Mouse (Mus musculus): Measurements from ENCODE around the gene Arhgap9.
"Not testable (repeated sequence)": the region's sequence is repeated elsewhere in the genome, so short reads cannot be mapped to it uniquely, and the experiment has no call there.

Arhgap9 gene

DNA sequence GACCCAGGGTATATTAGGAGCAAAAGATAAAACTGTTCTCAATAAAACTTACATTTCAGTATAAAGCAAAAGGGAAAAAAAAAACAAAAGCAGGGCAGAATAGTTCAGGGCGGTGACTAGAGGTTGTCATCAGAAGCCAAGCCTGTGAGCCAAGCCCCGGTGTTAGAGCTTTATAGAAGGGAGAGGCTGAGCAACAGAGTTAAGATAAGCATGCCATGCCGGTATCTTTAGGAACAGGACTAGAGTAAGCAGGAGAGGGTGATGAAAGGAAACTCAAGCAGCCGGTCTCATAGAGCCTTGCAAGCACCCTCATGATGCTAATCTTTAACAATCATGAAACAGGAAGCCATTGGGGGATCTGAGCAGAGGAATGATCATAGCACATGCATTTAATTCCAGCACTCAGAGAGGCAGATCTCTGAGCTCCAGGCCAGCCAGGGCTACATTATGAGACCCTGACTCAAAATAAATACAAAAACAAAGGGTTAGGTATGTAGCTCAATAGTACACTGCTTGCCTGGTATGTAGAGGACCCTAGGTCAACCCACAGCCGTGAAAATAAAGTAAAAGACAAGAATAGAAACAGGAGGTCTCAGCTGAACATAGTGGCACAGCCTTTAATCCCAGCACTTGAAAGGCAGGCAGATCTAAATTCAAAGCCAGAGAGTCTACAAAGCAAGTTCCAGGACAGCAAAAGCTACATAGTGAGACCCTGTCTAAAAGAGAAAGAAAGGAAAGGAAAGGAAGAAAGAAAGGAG, 29.7 kb upstream of the Arhgap9 start:
- no peak for DNase-seq (ENCODE audit: low read depth, low spot score)

DNA sequence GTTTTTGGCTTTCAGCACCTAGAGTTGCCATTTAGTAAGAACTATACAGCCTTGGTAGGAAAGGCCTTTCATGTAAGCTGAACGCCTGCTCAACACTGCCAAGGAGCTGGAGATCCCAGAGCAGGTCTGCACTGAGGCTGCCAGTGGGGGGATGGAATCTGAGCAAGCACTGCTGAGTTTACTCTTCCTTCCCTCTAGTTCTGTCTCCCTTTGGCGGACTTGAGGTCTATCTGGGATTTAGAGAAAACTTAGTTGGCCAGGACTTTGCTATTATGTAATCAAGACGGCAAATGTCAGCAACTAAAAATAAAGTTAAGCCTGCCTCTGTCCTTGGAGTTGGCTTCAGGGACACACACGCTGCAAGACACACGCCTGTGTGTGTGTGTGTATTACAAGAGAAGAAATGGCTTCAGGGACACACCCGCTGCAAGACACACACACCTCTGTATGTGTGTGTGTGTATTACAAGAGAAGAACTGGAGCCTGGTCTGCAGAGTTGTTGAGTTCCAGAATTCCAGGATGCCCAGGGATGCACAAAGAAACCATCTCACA, 28.7 kb upstream of the Arhgap9 start:
- DNase-seq (ENCODE audit: low read depth, low spot score) = no peak

DNA sequence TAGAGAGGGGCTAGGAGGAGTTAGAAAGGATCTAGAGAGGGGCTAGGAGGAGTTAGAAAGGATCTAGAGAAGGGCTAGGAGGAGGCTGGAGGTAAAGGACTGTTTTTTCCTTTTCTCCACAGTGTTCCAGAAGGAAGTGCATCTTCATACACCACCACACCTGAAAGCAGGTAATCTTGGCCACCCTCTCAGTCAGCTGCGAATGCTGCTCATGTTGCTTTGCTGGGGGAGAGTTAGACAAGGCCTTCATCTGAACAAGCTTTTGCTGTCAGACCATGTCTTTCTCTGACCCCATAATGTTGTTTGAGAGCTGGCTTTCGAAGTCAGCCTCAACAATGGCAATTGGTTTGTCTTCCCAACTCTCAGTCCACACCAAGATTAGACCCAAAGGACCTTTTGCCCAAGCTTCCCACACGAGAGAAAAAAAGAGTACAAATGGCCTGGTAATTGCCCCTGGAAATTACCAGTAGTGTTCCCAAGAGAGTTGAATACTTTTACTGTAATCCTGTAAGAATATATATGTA, 28.1 kb upstream of the Arhgap9 start:
- no peak for DNase-seq (ENCODE audit: low read depth, low spot score)

DNA sequence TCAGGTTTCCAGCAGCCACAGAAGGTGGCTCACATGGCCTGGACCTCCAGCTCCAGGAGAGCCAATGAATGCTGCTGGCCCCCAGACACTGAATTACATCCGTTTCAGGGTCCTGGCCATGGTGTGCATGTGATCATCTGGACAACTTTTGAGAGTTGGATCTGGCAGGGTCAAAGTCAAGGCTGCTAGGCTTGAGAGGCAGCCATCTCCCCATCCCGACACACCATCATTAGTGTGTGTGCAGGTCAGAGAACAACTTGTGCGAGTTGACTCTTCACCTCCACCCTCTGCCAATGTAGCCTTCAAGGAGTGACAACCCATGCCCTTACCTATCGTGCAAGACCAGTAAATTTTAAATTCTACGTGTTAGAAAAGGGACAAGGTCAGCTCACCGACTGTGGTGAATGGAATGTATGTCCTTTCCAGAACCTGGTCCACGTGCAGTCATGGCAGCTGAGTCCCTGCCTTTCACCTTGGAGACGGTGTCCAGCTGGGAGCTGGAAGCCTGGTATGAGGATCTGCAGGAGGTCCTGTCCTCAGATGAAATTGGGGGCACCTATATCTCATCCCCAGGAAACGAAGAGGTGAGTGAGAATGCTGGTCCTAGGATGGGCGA, 26.8 kb upstream of the Arhgap9 start:
- no peak for DNase-seq (ENCODE audit: low read depth, low spot score)

DNA sequence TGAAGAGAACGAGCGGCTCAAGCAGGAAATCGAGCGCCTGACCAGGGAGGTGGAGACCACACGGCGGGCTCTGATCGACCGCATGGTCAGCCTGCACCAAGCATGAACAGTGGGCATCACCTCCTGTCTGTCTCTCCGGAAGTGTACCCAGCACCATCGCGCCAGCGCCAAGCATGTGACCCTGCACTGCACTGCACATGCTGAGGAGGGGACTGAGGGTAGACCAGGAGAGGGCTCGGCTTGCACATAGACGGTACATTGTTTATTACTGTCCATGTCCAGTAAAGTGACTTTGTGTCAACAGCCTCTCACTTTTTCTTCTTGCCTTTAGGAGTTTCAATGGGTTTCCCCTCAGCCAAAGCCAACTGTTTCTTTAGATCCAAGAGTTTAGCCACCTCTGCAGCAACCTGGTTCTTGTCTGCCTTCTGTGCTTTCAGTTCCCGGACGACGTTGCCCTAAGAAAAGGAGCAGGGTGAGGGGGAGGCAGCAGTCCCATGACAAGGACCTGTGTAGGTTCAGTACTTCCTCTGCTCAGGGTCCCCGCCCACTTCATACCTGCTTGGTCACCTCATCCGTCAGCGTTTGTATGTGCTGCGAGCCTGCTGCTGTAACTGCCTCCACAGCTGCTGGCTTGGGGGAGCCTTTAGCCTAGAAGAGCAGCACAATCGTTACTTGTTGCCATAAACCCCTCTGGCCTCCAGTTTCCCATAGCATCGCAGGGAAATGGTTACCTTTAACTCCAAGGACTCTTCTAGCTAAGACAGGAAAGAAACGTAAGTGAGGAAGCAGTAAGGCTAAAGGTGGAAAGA, 25.6 kb upstream of the Arhgap9 start:
- no peak for DNase-seq (ENCODE audit: low read depth, low spot score)

DNA sequence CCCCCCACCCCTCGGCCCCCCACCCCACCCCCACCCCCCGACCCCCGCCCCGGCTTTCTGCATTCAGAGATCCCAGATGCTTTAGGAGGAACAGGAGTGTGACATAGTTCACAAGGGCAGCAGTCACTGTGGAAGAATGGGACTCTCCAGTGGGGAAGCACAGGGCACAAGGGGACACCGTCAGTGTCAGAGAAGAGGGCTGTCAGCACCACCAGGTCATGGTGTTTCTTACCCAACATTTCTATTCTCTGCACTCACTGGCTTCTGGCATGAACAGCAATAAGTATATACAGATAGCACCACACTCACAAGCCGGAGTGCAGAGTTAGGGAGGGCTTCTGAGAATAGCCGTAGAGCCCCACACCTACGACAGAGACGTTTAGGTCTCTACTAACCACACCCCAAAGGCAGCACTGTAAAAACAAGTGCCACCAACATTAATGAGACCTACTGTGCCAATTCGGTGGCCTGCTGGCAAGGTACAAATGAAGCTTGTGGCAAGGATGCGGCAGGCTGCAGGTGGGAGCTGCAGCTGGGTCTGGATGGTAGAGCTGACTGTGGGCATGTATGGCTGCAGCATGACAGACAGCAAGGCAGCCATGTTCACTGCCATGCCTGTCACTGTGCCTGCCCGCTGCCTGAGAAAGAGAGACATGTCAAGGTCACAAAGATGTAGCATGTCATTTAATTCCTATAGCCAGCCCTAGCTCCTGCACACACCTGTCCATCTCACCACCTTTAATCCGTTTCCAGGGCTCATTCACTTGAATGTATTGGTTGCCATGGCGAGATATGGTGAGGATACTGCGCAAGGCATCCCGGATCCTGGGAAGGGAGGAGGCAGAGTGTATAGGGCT, 24.5 kb upstream of the Arhgap9 start:
- no peak for DNase-seq (ENCODE audit: low read depth, low spot score)

DNA sequence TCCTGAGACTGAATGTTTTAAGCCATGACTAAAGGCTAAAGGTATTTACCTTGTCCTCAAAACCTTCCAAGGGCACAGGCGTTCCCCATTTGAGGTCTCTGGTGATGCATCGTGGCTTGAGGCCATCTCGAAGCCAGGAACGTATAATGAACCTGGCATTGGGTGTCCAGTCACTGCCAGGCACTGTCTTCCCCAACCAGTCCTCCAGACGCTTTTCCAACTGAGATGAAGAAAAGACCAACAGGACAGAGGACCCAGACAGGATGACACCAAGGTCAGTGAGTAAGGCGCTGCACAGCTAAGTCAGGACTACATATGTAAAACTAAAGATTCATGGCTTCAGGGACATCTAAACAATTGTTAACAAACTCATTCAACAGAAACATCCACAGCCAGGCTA, 21.4 kb upstream of the Arhgap9 start:
- DNase-seq (ENCODE audit: low read depth, low spot score) = no peak

DNA sequence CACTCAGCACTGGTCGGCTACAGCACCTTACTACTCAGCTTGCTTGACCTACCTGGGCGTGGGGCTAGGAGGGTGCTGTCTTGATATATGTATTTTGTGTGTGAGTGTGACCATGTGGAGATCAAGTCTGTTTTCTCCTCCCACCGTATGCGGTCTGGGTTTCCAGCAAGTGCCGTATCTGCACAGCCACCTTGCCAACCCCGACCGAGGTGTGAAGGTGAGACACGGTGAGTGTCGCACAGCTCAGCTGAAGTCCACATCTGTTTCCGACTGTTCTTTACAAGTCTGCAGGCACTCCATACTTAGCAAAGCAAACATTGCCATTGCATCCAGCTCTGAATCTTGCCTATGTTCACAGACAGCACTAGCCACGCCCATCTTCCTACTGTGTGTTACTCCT, 18.6 kb upstream of the Arhgap9 start:
- no peak for DNase-seq (ENCODE audit: low read depth, low spot score)

DNA sequence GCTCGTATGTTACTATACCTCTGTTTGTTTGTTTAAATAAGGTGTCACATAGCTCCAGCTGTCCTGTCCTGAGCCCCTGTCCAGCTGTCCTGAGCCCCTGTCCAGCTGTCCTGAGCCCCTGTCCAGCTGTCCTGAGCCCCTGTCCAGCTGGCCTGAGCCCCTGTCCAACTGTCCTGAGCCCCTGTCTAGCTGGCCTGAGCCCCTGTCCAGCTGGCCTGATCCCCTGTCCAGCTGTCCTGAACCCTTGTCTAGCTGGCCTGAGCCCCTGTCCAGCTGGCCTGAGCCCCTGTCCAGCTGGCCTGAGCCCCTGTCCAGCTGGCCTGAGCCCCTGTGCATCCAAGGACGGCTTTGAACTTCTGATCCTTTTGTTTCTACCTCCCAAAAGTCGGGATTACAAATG, 12.6 kb upstream of the Arhgap9 start:
- not testable (repeated sequence) for DNase-seq (ENCODE audit: low read depth, low spot score)

DNA sequence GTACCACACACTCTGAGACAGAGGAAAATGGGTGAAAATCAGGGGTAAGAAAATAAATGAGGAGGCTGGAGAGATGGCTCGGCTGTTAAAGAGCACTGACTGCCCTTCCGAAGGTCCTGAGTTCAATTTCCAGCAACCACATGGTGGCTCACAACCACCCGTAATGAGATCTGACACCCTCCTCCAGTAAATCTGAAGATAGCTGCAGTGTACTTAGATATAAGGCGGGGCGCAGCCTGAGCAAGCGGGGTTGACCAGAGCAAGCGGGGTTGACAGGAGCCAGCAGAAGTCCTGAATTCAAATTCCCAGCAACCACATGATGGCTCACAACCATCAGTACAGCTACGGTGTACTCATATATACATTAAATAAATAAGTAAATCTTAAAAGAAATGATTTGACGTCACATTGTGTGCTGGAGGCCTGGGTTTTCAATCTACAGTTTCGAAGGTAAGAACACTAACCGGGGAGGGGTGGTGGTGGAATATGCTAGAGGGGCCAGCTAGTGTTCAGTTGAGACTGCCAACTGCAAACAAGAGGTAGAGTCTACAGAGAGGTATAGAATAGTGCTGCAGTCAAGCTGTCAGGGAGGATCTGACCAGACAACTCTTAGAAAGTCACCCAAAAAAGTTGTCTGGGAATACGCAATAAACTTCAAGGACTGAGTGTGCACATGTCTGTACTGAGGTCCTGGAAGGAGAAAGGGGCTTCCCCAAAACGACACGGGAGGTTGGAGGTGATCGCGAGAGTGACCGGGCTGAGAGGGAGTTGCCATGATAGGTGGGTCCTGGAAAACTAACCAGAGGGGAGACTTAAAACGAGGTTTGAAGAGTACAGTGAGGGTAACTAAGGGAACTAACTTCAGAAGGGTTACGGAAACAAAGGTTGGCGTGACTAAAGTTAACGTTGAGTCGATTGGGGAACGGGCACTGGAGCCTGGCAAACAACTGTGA, 11.0 kb upstream of the Arhgap9 start:
- DNase-seq (ENCODE audit: low read depth, low spot score) = no peak

DNA sequence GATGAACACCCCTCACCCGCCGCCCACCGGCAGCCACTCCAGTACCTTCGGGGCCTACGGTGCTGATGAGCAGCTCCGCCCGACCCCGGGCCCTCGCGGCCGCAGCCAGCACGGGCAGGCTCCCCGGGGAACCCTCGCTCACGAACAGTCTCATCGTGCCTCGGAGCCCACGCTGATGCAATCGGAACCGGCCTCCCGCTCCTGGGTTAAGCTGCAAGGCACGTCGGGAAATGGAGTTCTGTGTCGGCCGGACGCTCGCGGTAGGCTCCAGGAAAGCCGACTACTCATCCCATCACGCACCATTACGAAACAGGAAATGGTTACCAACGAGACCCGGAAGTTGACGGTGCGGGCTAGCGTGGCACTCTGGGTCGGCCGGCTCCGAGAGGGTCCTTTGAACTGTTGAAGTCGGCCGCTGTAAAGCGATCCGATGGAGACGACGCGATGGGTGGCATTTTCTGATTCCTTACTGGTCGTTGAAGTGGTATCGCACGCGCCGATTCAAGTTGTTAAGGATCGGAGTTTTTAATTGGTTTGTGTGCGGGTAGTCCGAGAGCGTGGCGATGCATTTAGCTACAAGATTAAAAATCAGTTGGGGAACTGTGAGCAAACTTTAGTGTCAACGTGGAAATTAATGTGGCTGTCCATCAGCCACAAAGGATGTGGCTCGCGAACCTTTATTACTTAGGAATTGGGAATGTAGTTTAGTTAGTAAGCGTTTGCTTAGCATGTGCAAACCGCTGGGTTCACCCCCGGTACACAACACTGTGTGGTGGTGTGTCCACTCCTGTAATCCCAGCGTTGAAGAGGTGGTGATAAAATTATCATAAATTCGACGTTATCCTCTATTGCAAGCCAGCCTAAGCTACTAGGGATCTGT, 10.0 kb upstream of the Arhgap9 start, which contains the start of gene Mars:
Gene Mars, minus strand, starts transcription at position 311 of the 880 bp plus-strand sequence.
- DNase-seq (ENCODE audit: low read depth, low spot score) = peak; percentile 92

DNA sequence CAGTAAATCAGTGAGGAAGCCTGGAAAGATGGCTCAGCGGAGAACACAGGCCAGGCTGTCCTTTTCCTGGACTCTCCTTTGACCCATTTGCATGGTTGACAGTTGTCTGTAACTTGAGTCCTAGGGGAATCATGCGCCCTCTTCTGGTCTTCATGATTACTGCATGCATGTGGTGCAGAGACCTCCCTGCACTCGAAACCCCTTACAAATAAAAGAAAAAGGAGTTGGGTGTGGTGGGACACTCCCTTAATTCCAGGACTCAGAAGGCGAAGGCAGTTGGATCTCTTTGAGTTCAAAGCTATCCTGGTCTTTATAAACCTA, 9.4 kb upstream of the Arhgap9 start:
- peak; percentile 40 for DNase-seq (ENCODE audit: low read depth, low spot score)

DNA sequence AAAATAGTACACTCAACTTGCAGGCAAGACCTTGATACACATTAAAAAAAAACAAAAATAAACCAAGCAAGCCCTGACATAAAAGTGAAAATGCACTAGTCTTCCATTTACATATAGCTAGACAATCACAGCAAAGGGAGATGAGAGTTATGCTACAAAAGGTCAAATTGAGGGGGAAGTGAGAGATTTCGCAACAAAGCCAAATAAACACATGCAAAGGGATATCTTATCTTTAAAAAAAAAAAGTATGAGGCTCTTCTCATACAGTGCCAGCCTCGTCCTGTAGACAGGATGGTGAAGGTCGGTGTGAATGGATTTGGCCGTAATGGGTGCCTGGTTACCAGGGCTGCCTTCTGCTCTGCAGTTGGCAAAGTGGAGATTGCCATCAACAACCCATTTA, 8.9 kb upstream of the Arhgap9 start:
- DNase-seq (ENCODE audit: low read depth, low spot score) = no peak

DNA sequence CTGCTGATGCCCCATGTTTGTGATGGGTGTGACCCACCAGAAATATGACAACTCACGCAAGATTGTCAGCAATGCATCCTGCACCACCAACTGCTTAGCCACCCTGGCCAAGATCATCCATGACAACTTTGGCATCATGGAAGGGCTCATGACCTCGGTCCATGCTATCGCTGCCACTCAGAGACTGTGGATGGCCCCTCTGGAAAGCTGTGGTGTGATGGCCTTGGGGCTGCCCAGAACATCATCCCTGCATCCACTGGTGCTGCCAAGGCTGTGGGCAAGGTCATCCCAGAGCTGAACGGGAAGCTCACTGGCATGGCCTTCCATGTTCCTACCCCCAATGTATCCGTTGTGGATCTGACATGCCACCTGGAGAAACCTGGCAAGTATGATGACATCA, 8.2 kb upstream of the Arhgap9 start:
- DNase-seq (ENCODE audit: low read depth, low spot score) = not testable (repeated sequence)

DNA sequence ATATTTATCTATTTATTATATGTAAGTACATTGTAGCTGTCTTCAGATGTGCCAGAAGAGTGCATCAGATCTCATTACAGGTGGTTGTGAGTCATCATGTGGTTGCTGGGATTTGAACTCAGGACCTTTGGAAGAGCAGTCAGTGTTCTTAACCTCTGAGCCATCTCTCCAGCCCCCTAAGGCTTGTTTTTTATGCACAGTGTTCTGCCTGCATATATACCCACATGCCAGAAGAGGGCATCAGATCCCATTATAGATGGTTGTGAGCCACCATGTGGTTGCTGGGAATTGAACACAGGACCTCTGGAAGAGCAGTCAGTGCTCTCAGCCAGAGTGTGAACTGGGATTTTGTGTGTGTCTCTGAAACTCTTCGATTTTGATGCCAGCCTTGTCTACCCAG, 6.8 kb upstream of the Arhgap9 start:
- not testable (repeated sequence) for DNase-seq (ENCODE audit: low read depth, low spot score)

DNA sequence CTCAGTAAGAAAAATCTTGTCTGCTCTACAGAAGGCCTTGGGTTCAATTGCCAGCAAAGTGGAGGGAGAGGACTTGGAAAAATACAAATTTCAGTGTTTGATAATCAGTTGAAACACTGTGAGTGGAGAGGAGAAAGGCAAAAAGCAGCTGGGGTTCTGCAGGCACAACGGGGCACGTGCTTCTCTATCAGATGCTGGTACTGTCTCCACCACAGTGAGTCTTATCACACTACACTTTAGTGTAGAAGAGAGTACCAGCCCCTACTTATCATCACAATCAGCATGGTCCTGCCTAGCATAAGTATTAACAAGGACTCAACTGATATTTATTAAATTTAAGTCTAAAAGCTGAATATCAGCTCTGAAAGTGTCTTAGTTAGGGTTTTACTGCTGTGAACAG, 4.5 kb upstream of the Arhgap9 start:
- DNase-seq (ENCODE audit: low read depth, low spot score) = no peak

DNA sequence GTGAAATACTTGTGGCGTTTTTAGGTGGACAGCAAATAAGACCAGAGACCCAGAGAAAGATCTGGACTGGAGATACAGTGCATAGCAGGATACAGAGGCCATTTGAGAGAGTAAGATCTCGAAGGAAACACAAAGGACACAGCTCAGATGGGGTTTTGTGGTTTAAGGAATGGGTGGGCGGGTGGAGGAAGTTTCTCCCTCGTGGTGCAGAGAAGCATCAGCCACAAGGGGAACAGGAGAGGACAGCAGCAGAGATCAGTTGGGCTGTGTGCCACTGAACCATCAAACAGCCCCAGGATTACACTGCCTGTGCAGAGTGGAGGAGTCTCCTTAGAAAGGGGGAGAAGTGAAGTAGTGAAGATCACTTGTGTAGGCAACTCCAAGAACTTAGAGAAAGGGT, 3.8 kb upstream of the Arhgap9 start:
- no peak for DNase-seq (ENCODE audit: low read depth, low spot score)

DNA sequence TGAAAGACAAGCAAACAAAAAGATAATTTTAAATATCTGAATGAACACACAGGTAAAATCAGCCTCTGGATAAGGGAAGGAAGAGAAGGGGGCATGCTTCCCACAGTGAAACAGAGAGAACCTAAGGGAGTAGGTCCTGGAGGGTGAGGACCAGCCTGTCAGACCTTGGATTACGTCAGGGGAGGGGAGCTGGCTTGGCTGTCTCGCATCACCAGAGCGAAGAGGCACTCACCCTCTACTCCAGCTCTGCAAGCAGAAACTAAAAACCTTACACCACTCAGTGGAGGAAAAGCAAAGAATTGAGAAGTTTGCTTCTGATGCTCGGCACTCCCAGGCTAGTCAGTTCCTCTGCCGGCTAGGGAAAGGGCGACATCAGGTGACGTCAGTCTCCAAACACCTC, 1.8 kb upstream of the Arhgap9 start:
- DNase-seq (ENCODE audit: low read depth, low spot score) = no peak

DNA sequence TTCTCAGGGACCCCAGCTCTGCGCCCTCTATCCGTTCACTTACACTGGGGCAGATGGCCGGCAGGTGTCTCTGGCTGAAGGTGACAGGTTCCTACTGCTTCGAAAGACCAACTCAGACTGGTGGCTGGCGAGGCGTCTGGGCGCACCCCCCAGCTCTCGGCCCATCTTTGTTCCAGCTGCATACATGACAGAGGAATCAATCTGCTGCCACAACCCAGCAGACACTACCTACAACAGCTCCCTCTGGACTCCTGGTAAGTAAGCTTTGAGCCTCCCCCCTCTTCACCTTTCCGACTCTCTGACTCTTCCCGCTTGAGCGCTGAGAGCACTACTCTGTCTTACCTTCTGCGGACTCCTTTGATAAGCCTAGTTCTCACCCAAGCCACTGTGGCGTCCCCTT, 414 bp downstream of the Arhgap9 start:
- DNase-seq (ENCODE audit: low read depth, low spot score) = no peak
